Mouse (Mus musculus) MEL (cell line): ENCODE measurements at regions not wholly inside any gene's neighbourhood (a gene's known extent, or its start where the extent isn't known, plus 50 kb on each side); places are given as distances from the start of the nearest gene placed in this dataset.

ENCODE experiments used
- DNase-seq: peaks from one replicate; pipeline ENCODE4 v3.0.0; 2011; ENCODE audit warnings: low read depth, low spot score
- H3K27ac ChIP-seq: 2 replicates; pipeline ENCODE4 v1.5.1; 2012; ENCODE audit warnings: low read depth, mild to moderate bottlenecking, control low read depth, low read length, moderate library complexity; ENCODE audit not compliant: control insufficient read depth
- H3K27me3 ChIP-seq, 2 experiments: fragments of 150-350 bp in 1 of 2; sonication (generic) in 1 of 2; 2 replicates each; pipeline ENCODE4 v1.6.1; 2012; ENCODE audit warnings: low read length in 2 of 2, mild to moderate bottlenecking in 2 of 2, improper control_type of control experiment in 1 of 2, moderate library complexity in 1 of 2; ENCODE audit not compliant: insufficient read depth in 2 of 2, control insufficient read depth in 1 of 2
- H3K36me3 ChIP-seq, 2 experiments: 2 replicates each; pipeline ENCODE4 v1.6.1; 2012 to 2014; ENCODE audit warnings: low read length in 2 of 2, improper control_type of control experiment in 1 of 2, inconsistent platforms in 1 of 2, mild to moderate bottlenecking in 1 of 2; ENCODE audit not compliant: insufficient read depth in 2 of 2, control insufficient read depth in 1 of 2
- H3K4me1 ChIP-seq, 2 experiments: fragments of 150-350 bp in 1 of 2; sonication (generic) in 1 of 2; 2 replicates each; pipeline ENCODE4 v1.6.1; 2012; ENCODE audit warnings: low read length in 2 of 2, improper control_type of control experiment in 1 of 2, mild to moderate bottlenecking in 1 of 2; ENCODE audit not compliant: insufficient read depth in 2 of 2, control insufficient read depth in 1 of 2
- H3K4me3 ChIP-seq, 2 experiments: fragments of 150-350 bp in 1 of 2; sonication (generic) in 1 of 2; 2 replicates each; pipeline ENCODE4 v1.5.1; 2012; ENCODE audit warnings: low read depth in 2 of 2, low read length in 2 of 2, mild to moderate bottlenecking in 2 of 2, moderate library complexity in 2 of 2, control low read depth in 1 of 2, improper control_type of control experiment in 1 of 2; ENCODE audit not compliant: control insufficient read depth in 1 of 2, insufficient read depth in 1 of 2
- H3K79me2 ChIP-seq: 2 replicates; pipeline ENCODE4 v1.6.1; 2012; ENCODE audit warnings: mild to moderate bottlenecking, low read length, moderate library complexity; ENCODE audit not compliant: control insufficient read depth, poor library complexity, insufficient read depth
- H3K9ac ChIP-seq: 2 replicates; pipeline ENCODE4 v1.6.1; 2012; ENCODE audit warnings: low read depth, mild to moderate bottlenecking, control low read depth, low read length, moderate library complexity; ENCODE audit not compliant: control insufficient read depth, poor library complexity, severe bottlenecking
- H3K9me3 ChIP-seq: fragments of 150-350 bp; sonication (generic); replicated peaks from 2 replicates; pipeline ENCODE4 v1.6.1; 2012; ENCODE audit warnings: mild to moderate bottlenecking, low read length, improper control_type of control experiment, moderate library complexity; ENCODE audit not compliant: insufficient read depth
- BHLHE40 ChIP-seq: IDR thresholded peaks from 2 replicates; pipeline ENCODE4 v1.6.1; 2012; ENCODE audit warnings: low read depth, mild to moderate bottlenecking, inconsistent platforms, low read length, improper control_type of control experiment, borderline replicate concordance
- CTCF ChIP-seq, 3 experiments: IDR thresholded peaks in 2 of 3; conservative IDR thresholded peaks in 1 of 3; 2 replicates each; pipeline ENCODE4 v1.5.1; 2011 to 2012; ENCODE audit warnings: low read length in 3 of 3, low read depth in 2 of 3, mild to moderate bottlenecking in 2 of 3, improper control_type of control experiment in 1 of 3, inconsistent platforms in 1 of 3, mixed read lengths in 1 of 3, moderate library complexity in 1 of 3; ENCODE audit not compliant: control insufficient read depth in 1 of 3, insufficient read depth in 1 of 3, poor library complexity in 1 of 3, severe bottlenecking in 1 of 3
- EP300 ChIP-seq, 2 experiments: IDR thresholded peaks; 2 replicates each; pipeline ENCODE4 v1.6.1; 2011; ENCODE audit warnings: improper control_type of control experiment in 2 of 2, low read length in 2 of 2, low read depth in 1 of 2, mild to moderate bottlenecking in 1 of 2
- ETS1 ChIP-seq: IDR thresholded peaks from 2 replicates; pipeline ENCODE4 v1.6.1; 2012; ENCODE audit warnings: low read depth, mild to moderate bottlenecking, inconsistent platforms, low read length, improper control_type of control experiment, moderate library complexity
- HCFC1 ChIP-seq: IDR thresholded peaks from 2 replicates; pipeline ENCODE4 v1.6.1; 2012; ENCODE audit warnings: low read depth, mild to moderate bottlenecking, inconsistent platforms, low read length, improper control_type of control experiment, moderate library complexity
- MAX ChIP-seq: IDR thresholded peaks from 2 replicates; pipeline ENCODE4 v1.6.1; 2011; ENCODE audit warnings: low read length, improper control_type of control experiment
- MAZ ChIP-seq: IDR thresholded peaks from 2 replicates; pipeline ENCODE4 v1.6.1; 2012; ENCODE audit warnings: low read depth, mild to moderate bottlenecking, inconsistent platforms, low read length, improper control_type of control experiment
- MYC ChIP-seq: IDR thresholded peaks from 2 replicates; pipeline ENCODE4 v1.6.1; 2011; ENCODE audit warnings: low read depth, mild to moderate bottlenecking, low read length, improper control_type of control experiment, moderate library complexity
- NRF1 ChIP-seq: IDR thresholded peaks from 2 replicates; pipeline ENCODE4 v1.6.1; 2014; ENCODE audit warnings: low read depth, mild to moderate bottlenecking, inconsistent platforms, low read length, improper control_type of control experiment, moderate library complexity; ENCODE audit not compliant: poor library complexity, insufficient read depth, severe bottlenecking
- POLR2A ChIP-seq, 2 experiments: IDR thresholded peaks; 2 replicates each; pipeline ENCODE4 v1.6.1; 2011 to 2012; ENCODE audit warnings: low read length in 2 of 2, mild to moderate bottlenecking in 2 of 2, control low read depth in 1 of 2, improper control_type of control experiment in 1 of 2, low read depth in 1 of 2, moderate library complexity in 1 of 2; ENCODE audit not compliant: control insufficient read depth in 1 of 2, insufficient read depth in 1 of 2, poor library complexity in 1 of 2
- POLR2AphosphoS5 ChIP-seq: IDR thresholded peaks from 2 replicates; pipeline ENCODE4 v1.6.1; 2012; ENCODE audit warnings: low read depth, borderline replicate concordance, mild to moderate bottlenecking, inconsistent platforms, low read length, moderate library complexity, mixed read lengths
- SMC3 ChIP-seq: IDR thresholded peaks from 2 replicates; pipeline ENCODE4 v1.6.1; 2011; ENCODE audit warnings: low read depth, low read length, improper control_type of control experiment
- TAL1 ChIP-seq: IDR thresholded peaks from 2 replicates; pipeline ENCODE4 v1.6.1; 2012; ENCODE audit warnings: mild to moderate bottlenecking, inconsistent platforms, low read length, moderate library complexity, mixed read lengths
- TCF12 ChIP-seq: IDR thresholded peaks from 2 replicates; pipeline ENCODE4 v1.6.1; 2014; ENCODE audit warnings: low read depth, mild to moderate bottlenecking, inconsistent platforms, low read length, improper control_type of control experiment, moderate library complexity
- USF1 ChIP-seq: IDR thresholded peaks from 2 replicates; pipeline ENCODE4 v1.6.1; 2014; ENCODE audit warnings: low read depth, mild to moderate bottlenecking, inconsistent platforms, low read length, improper control_type of control experiment, moderate library complexity
- USF2 ChIP-seq, 2 experiments: IDR thresholded peaks; 2 replicates each; pipeline ENCODE4 v1.6.1; 2011 to 2012; ENCODE audit warnings: improper control_type of control experiment in 2 of 2, low read length in 2 of 2, borderline replicate concordance in 1 of 2, inconsistent platforms in 1 of 2, low read depth in 1 of 2, mild to moderate bottlenecking in 1 of 2; ENCODE audit not compliant: insufficient read depth in 1 of 2
- ZC3H11A ChIP-seq: IDR thresholded peaks from 2 replicates; pipeline ENCODE4 v1.6.1; 2012; ENCODE audit warnings: low read depth, mild to moderate bottlenecking, inconsistent platforms, low read length, improper control_type of control experiment
- ZMIZ1 ChIP-seq: IDR thresholded peaks from 2 replicates; pipeline ENCODE4 v1.6.1; 2012; ENCODE audit warnings: low read depth, mild to moderate bottlenecking, inconsistent platforms, low read length, improper control_type of control experiment, moderate library complexity
- ZNF384 ChIP-seq: IDR thresholded peaks from 2 replicates; pipeline ENCODE4 v1.6.1; 2012; ENCODE audit warnings: low read depth, mild to moderate bottlenecking, inconsistent platforms, low read length, improper control_type of control experiment

GRCm38 (mm10) chr8:26815020-26815584 is 162.0 kb upstream of the Zfp703 start:
- no peak for DNase-seq
- Histone ChIP-seq H3K4me3 (no peak overlapping the region), H3K79me2 (no peaks in the 10 kb centered on the region), H3K4me1 (no peaks in the 10 kb centered on the region), H3K9ac (no peak overlapping the region), H3K27ac (no peak overlapping the region), H3K9me3 (no peaks in the 10 kb centered on the region), H3K36me3 (no peaks in the 10 kb centered on the region), H3K27me3 (no peaks in the 10 kb centered on the region; a peak in 1 of 4 replicates)
- TF ChIP-seq ZNF384 (no peak), POLR2A (IDR thresholded peaks at IDR 0.05; ENCODE audit: control insufficient read depth in 1 of 2, insufficient read depth in 1 of 2, low read depth in 1 of 2, low read length in 2 of 2, poor library complexity in 1 of 2) (no peak)

GRCm38 (mm10) chr8:26816977-26817376 is 160.1 kb upstream of the Zfp703 start:
- Histone ChIP-seq H3K27me3 (no peaks in the 10 kb centered on the region; a peak in 1 of 4 replicates), H3K4me1 (no peaks in the 10 kb centered on the region), H3K9ac (no peak overlapping the region), H3K36me3 (no peaks in the 10 kb centered on the region)
- no peak for DNase-seq
- TF ChIP-seq ETS1 (no peak), SMC3 (no peak), USF2 (IDR thresholded peaks at IDR 0.05; ENCODE audit: borderline replicate concordance in 1 of 2, insufficient read depth in 1 of 2, low read depth in 1 of 2, low read length in 2 of 2) (no peak), ZMIZ1 (no peak), NRF1 (no peak), CTCF (IDR thresholded peaks at IDR 0.05 in 2 of 3, conservative IDR thresholded peaks at IDR 0.05 in 1 of 3; ENCODE audit: control insufficient read depth in 1 of 3, insufficient read depth in 1 of 3, low read depth in 2 of 3, low read length in 3 of 3, poor library complexity in 1 of 3, severe bottlenecking in 1 of 3) (no peak), MAX (no peak), ZC3H11A (no peak), TAL1 (no peak), MYC (no peak), HCFC1 (no peak), MAZ (no peak), POLR2AphosphoS5 (no peak), TCF12 (no peak), ZNF384 (no peak), EP300 (IDR thresholded peaks at IDR 0.05; ENCODE audit: low read depth in 1 of 2, low read length in 2 of 2) (no peak), BHLHE40 (no peak), USF1 (no peak)
- TF ChIP-seq, all 39 proteins: peak for 0
- Histone ChIP-seq H3K27ac (no peak overlapping the region), H3K79me2 (no peaks in the 10 kb centered on the region), H3K4me3 (no peak overlapping the region), H3K9me3 (no peaks in the 10 kb centered on the region)
